Mouse (Mus musculus): ENCODE results near the gene Atf7ip. TPM values are rescaled to one million over a fixed set of nuclear protein-coding genes. Genes with fewer than 3 reads are reported as not detected.
"Not testable (repeated sequence)": the region's sequence is repeated elsewhere in the genome, so short reads cannot be mapped to it uniquely, and the experiment has no call there.

Gene Atf7ip
- total RNA-seq (2014; rRNA removed): 43.1 and 55.2 TPM in 2 replicates
- 18.9 and 28.7 TPM in 2 replicates for polyA plus RNA-seq (2015; fragmentation: Nextera tagmentation; extraction: Ambion mirVana)

GRCm38 (mm10) chr6:136505867-136506266, at the start of gene Atf7ip:
Gene Atf7ip (plus strand): TSS chr6:136506167.
- not testable (repeated sequence) for ATAC-seq (ENCODE audit: low FRiP score); H3K4me1 ChIP-seq (ENCODE audit: insufficient read depth, low read length); H3K9ac ChIP-seq (replicated peaks; ENCODE audit: low read length, poor library complexity, severe bottlenecking); H3K9me3 ChIP-seq (ENCODE audit: low read length); H3K27me3 ChIP-seq (ENCODE audit: insufficient read depth, low read length); DNase-seq (ENCODE audit: low spot score); H3K27ac ChIP-seq (ENCODE audit: low read depth, low read length); H3K4me2 ChIP-seq (ENCODE audit: low read depth, low read length, poor library complexity, severe bottlenecking); H3K36me3 ChIP-seq (ENCODE audit: insufficient read depth, low read length); H3K4me3 ChIP-seq (ENCODE audit: low read depth, low read length)
- WGBS: 74% methylated on average over 3 of the region's 3 CpGs

GRCm38 (mm10) chr6:136456302-136456701, 49.7 kb upstream of the Atf7ip start:
- H3K4me3 ChIP-seq (ENCODE audit: low read depth, low read length): no peak overlapping the region
- H3K9me3 ChIP-seq (ENCODE audit: low read length): no peaks in the 10 kb centered on the region
- H3K4me2 ChIP-seq (ENCODE audit: low read depth, low read length, poor library complexity, severe bottlenecking): no peak overlapping the region
- H3K27ac ChIP-seq (ENCODE audit: low read depth, low read length): no peak overlapping the region
- H3K27me3 ChIP-seq (ENCODE audit: insufficient read depth, low read length): no peaks in the 10 kb centered on the region
- H3K9ac ChIP-seq (replicated peaks; ENCODE audit: low read length, poor library complexity, severe bottlenecking): no peak overlapping the region
- 100% methylated on average over 1 of the region's 1 CpGs for WGBS
- no peaks in the 10 kb centered on the region for H3K4me1 ChIP-seq (ENCODE audit: insufficient read depth, low read length)
- TF ChIP-seq CTCF (IDR thresholded peaks at IDR 0.05): no peak
- no peak for DNase-seq (ENCODE audit: low spot score)
- H3K36me3 ChIP-seq (ENCODE audit: insufficient read depth, low read length): no peaks in the 10 kb centered on the region
- no peak for ATAC-seq (ENCODE audit: low FRiP score)

GRCm38 (mm10) chr6:136459156-136459555, 46.8 kb upstream of the Atf7ip start:
- Histone ChIP-seq H3K27me3 (ENCODE audit: insufficient read depth, low read length) (no peaks in the 10 kb centered on the region), H3K4me3 (ENCODE audit: low read depth, low read length) (no peak overlapping the region), H3K4me1 (ENCODE audit: insufficient read depth, low read length) (no peaks in the 10 kb centered on the region), H3K9ac (replicated peaks; ENCODE audit: low read length, poor library complexity, severe bottlenecking) (no peak overlapping the region), H3K27ac (ENCODE audit: low read depth, low read length) (no peak overlapping the region), H3K36me3 (ENCODE audit: insufficient read depth, low read length) (no peaks in the 10 kb centered on the region), H3K9me3 (ENCODE audit: low read length) (no peaks in the 10 kb centered on the region), H3K4me2 (ENCODE audit: low read depth, low read length, poor library complexity, severe bottlenecking) (no peak overlapping the region)
- ATAC-seq (ENCODE audit: low FRiP score): no peak
- DNase-seq (ENCODE audit: low spot score): no peak
- no peak for TF ChIP-seq CTCF (IDR thresholded peaks at IDR 0.05)
- WGBS: 91% methylated on average over 7 of the region's 7 CpGs

GRCm38 (mm10) chr6:136463491-136463890, 42.5 kb upstream of the Atf7ip start:
- no peaks in the 10 kb centered on the region for H3K36me3 ChIP-seq (ENCODE audit: insufficient read depth, low read length)
- DNase-seq (ENCODE audit: low spot score): no peak
- no peak overlapping the region for H3K9ac ChIP-seq (replicated peaks; ENCODE audit: low read length, poor library complexity, severe bottlenecking)
- ATAC-seq (ENCODE audit: low FRiP score): no peak
- no peaks in the 10 kb centered on the region for H3K27me3 ChIP-seq (ENCODE audit: insufficient read depth, low read length)
- no peak overlapping the region for H3K4me3 ChIP-seq (ENCODE audit: low read depth, low read length)
- H3K27ac ChIP-seq (ENCODE audit: low read depth, low read length): no peak overlapping the region
- TF ChIP-seq CTCF (IDR thresholded peaks at IDR 0.05): no peak
- WGBS: 37% methylated on average over 9 of the region's 9 CpGs
- H3K4me1 ChIP-seq (ENCODE audit: insufficient read depth, low read length): peaks cover 3% of the 10 kb centered on the region; the same call in 1 of the 2 replicates
- no peak overlapping the region for H3K4me2 ChIP-seq (ENCODE audit: low read depth, low read length, poor library complexity, severe bottlenecking)
- H3K9me3 ChIP-seq (ENCODE audit: low read length): no peaks in the 10 kb centered on the region

- no peak overlapping the region for H3K4me3 ChIP-seq (ENCODE audit: low read depth, low read length)
- DNase-seq (ENCODE audit: low spot score): no peak
- H3K36me3 ChIP-seq (ENCODE audit: insufficient read depth, low read length): no peaks in the 10 kb centered on the region
- H3K4me1 ChIP-seq (ENCODE audit: insufficient read depth, low read length): peaks cover 3% of the 10 kb centered on the region; the same call in 1 of the 2 replicates
- WGBS: 67% methylated on average over 12 of the region's 12 CpGs
- no peak overlapping the region for H3K27ac ChIP-seq (ENCODE audit: low read depth, low read length)
- no peak overlapping the region for H3K9ac ChIP-seq (replicated peaks; ENCODE audit: low read length, poor library complexity, severe bottlenecking)
- no peak for TF ChIP-seq CTCF (IDR thresholded peaks at IDR 0.05)
- no peaks in the 10 kb centered on the region for H3K9me3 ChIP-seq (ENCODE audit: low read length)
- no peak for ATAC-seq (ENCODE audit: low FRiP score)
- no peak overlapping the region for H3K4me2 ChIP-seq (ENCODE audit: low read depth, low read length, poor library complexity, severe bottlenecking)
- no peaks in the 10 kb centered on the region for H3K27me3 ChIP-seq (ENCODE audit: insufficient read depth, low read length)
These were observed 41.8 kb upstream of the Atf7ip start for GRCm38 (mm10) chr6:136464121-136464621.

GRCm38 (mm10) chr6:136465021-136465420, 40.9 kb upstream of the Atf7ip start:
- Histone ChIP-seq H3K27ac (ENCODE audit: low read depth, low read length) (no peak overlapping the region), H3K4me2 (ENCODE audit: low read depth, low read length, poor library complexity, severe bottlenecking) (no peak overlapping the region), H3K9ac (replicated peaks; ENCODE audit: low read length, poor library complexity, severe bottlenecking) (no peak overlapping the region), H3K27me3 (ENCODE audit: insufficient read depth, low read length) (no peaks in the 10 kb centered on the region), H3K9me3 (ENCODE audit: low read length) (no peaks in the 10 kb centered on the region), H3K36me3 (ENCODE audit: insufficient read depth, low read length) (no peaks in the 10 kb centered on the region), H3K4me3 (ENCODE audit: low read depth, low read length) (no peak overlapping the region), H3K4me1 (ENCODE audit: insufficient read depth, low read length) (peaks cover 3% of the 10 kb centered on the region; the same call in 1 of the 2 replicates)
- DNase-seq (ENCODE audit: low spot score) (no peak), ATAC-seq (ENCODE audit: low FRiP score) (no peak)
- WGBS: 85% methylated on average over 8 of the region's 8 CpGs
- TF ChIP-seq CTCF (IDR thresholded peaks at IDR 0.05): no peak
